Mouse (Mus musculus) right cerebral cortex, postnatal 14 days (tissue): ENCODE results near the gene Kcnip4.

Experiments
- DNase-seq: peaks from one replicate; pipeline ENCODE4 v3.0.0; 2022

The Kcnip4 gene

DNA sequence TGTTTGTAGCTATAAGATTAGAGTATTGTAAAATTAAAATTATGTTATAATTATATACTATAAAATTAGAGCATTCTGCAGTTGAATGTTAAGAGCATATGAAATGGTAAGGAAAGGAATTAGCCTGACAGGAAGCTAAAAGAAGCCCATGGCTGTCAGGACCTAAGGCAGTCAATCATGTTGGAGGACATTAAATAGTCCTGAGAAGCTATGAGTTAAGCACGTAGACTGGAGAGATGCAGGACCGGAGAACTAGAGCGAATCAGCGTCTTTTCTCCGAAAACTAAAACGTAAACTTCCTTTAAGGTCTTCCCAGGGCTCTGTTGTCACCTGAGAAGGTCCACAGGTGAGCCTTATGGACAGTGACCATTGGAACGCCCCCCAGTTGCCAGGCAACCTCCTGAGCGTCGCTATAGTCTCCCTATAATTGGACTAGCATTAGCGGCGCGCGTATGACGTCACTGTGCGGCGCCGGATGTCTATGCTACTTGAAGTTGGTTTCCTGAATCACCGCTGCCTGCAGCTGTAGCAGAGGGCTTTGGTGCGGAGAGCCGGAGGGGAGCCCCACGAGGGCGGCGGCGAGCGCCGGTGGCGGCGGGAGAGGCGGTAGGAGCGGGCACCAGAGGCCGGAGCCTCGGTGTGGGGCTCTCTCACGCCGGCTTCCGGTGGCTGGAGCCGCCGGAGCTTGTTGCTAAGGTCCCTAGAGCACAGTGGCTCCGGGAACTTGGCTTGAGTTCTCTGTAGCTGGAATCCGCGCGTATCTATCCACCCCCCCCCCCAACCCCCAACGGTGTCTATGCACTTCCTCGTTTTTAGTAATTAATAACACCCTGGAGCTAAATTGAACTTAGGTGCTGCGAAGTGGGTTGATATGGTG lies 1152.6 kb downstream of the Kcnip4 start:
- DNase-seq: peak; percentile 93

DNA sequence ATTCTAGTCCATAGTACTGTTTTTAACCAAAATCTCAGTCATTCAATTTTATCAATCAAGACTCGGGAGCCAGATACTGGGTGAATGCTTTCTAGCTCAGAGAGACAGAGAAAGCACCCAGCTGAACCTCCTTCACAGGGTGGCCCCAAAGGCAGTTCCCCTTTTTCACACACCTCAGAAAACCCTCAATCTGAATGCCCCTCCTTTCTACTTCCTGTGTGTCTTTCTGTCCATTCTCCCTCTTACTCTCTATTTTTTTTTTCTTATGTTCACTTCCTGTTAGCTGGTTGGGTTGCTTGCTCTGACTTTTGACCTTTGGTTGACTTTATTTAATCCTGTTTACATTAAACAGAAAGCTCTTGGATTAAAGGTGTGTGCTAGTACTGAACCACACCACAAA lies 1175.4 kb downstream of the Kcnip4 start:
- DNase-seq: no peak

DNA sequence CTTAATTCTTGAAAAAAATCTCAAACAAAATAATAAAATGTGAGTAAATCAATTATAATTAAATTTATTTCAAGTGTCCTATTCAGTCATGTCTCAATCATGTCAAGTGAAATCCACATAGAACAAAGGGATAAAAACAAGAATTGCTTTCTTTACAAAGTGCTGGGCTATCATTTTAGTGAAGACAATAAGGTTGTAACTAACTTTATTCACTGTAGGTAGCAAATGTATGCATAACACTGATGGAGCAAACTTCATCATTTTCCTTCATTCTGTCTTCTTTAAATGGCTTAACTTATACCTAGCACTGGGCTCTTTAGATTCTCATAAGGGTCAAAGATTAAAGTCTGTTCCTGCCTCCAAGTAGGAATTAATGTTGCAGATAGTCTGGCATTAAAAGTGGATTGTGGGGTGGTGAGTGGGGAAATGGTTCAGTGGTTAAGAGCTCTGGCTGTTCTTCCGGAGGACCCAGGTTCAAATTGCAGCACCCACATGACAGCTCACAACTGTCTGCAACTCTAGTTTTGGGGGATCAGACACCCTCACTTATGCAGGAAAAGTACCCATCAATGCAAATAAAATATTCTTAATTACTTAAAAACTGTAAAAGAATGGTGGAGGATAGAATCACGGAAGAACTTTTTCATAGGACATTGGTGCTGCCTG lies 1178.6 kb downstream of the Kcnip4 start:
- DNase-seq: no peak

- DNase-seq: no peak
Observed at GRCm38 (mm10) chr5:48345095-48345982, 1179.4 kb downstream of the Kcnip4 start.

DNA sequence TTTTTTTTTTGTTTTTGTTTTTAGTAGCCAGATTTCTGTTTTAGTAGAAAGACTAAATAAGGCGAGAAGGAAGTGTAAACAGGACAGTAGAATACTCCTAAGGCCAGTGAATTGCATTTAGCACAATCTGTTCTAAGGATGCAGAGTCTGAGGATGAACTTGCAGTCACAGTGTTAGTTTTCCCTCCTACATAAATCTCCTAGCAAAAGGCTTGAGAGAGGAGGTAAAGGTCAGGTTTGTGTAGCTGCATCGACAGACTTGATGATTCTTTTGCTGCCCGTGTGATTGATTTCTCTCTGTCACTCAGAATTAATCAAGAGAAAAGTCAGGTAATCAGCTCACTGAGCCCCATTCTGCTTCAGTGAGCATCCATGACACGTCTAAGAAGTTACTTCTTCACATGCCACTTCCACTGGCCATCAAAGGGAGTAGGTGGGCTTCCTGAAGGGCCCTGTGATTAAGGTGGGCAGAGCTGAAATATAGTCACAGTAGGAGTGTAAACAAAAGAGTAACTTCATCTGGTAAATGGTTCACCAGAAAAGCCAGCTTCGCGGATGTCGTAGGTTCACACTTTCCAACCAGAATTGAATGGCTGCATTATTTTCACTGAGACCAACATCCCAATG lies 1183.8 kb downstream of the Kcnip4 start:
- no peak for DNase-seq
